Mouse (Mus musculus): ENCODE measurements around the gene Erp27.

DNA sequence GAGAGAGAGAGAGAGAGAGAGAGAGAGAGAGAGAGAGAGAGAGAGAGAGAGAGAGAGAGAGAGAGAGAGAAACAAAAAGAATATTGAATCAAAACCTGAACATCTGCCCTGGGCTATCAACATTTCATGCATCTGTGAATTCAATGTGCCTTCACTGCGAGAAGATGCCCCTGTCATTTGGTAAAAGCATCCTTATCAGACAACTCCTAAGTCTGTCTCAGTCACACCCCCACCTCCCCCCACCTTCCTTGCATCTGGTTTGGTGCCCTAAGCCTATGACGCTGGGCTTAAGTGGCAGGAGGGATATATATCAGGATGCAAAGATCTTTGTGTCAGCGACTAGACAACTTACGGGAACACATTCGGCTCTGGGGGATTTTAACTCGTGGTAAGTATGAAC lies 32.2 kb upstream of the Erp27 start:
- TF ChIP-seq POLR2A (IDR thresholded peaks at IDR 0.05; ENCODE audit: low read depth, low read length) (no peak), CTCF (IDR thresholded peaks at IDR 0.05; ENCODE audit: borderline replicate concordance, insufficient read depth, low read length) (no peak)

Data from embryonic fibroblast, embryonic 13.5 days (primary cell).